Mouse (Mus musculus): ENCODE results near the gene Dynlt1f.
A peak's percentile ranks its signal among the peaks of the same experiment; 100 is the strongest.
"Not testable (repeated sequence)": the region's sequence is repeated elsewhere in the genome, so short reads cannot be mapped to it uniquely, and the experiment has no call there.

Gene Dynlt1f

DNA sequence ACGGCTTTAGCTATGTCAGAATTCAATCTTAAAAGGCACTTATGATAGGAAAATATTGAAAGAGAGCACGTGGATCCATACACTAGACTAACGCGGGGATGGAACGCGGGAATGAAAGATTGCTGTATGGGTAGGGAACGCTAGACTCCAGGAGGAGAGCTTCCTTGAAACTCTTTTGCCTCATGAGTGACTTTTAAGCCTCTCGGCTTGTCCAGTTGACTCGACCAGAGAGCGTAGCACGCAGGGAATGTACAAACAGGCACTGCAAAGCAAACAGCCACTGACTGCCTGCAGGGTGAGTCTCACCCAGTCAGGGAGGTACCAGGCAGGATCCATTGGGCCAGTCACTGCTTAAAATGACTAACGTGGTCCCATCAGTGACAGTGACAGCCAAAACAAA lies 33.7 kb downstream of the Dynlt1f start:
- DNase-seq = not testable (repeated sequence)

DNA sequence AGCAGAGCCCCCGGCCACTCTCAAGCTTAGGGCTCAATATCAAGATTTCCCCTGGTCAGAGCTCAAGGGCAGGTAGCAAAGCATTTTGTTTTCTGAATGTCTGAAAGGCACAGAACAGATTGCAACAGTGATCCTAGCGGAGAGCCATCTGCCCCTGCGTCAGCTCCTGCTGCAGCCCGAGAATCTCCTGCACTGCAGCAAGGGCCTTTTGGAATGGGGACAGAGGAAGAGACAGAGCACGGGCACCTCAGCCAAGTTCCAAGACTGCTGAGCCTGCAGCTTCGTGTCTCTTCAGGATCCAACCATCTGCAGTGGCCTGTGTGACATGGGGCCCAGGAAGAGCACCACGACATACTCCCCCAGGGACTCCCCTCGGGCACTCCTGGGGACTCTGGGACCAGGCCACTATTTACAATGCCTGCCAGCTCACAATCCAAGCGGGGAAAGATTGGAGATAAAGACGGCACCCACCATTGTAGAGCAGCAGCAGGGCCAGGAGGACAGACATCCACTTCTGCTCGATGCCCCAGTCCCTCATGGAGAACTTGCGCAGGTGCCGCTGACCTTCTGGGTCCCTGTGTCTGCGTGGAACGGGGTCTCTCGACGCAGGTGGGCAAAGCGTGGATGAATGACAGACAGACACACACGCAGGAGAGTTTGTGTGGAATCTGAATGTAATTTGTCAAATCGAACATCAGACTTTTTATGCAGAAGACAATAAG lies 34.8 kb downstream of the Dynlt1f start:
- not testable (repeated sequence) for DNase-seq

DNA sequence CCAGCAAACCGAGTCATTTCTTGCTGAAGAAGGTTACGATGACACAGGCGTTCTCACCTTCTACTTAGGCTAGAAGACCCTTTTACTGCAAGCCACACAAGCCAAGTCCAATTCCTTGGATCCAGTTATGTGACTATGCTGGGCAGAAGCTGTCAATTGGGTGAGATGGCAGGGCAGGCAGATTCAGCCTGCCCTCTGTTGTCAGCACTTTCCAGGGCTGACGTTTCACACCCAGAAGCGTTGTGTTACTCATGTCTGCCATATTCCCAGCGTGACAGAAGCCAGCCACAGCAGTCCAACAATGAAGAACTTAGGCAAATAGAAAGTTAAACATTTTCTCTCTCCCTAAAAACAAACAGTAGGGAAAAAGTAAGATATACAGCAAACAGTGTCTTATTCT lies 35.7 kb downstream of the Dynlt1f start:
- DNase-seq = not testable (repeated sequence)

DNA sequence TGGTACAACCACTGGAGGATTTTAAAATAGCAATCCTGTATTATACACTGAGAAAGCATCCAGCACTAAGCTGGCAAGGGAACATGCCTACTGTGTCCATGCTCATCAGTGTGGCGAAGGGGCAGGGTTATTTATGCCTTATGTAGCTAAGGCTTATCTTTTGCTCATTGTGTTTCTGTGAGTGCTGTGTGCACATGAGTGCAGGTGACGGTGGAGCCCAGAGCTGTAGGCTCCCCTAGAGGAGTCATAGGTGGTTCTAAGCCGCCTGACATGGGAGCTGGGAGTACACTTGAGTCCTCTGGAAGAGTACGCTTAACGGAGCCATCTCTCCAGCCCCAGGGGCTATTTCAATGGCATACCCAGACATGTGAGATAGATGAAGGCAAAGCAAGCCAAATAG lies 36.4 kb downstream of the Dynlt1f start:
- not testable (repeated sequence) for DNase-seq

DNA sequence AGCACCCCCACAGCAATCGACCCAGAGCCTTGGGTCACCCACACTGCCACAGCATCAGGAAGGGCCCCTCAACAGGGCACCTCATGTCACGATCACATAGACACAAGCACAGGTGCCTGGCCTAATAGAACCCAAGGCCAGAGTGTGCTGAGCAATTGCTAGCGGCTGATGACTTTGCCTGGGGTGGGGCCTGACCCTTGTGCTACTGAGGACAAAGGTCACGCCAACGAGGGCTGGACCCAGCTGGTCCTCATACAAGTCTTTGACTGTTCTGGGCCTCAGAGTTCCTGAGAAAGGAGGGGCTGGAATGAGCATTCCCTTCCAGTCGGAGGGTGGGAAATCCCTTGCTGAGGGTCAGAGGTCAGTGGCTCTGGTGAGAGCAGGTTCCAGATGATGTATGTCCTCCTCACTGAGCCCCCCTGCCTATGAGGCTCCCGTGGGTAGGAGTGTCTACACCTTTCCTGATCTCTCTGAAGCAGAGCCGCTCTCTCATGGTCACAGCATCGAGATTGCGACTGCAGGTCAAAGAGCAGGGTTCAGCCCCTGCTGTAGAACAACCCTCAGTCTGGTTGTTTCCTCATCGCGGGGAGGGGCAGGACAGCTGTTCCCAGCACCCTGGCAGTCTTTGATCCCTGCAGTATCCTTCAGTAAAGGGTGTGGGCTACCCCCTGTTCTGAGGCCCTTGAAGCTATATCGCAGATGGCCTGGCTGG lies 37.9 kb downstream of the Dynlt1f start:
- not testable (repeated sequence) for DNase-seq

DNA sequence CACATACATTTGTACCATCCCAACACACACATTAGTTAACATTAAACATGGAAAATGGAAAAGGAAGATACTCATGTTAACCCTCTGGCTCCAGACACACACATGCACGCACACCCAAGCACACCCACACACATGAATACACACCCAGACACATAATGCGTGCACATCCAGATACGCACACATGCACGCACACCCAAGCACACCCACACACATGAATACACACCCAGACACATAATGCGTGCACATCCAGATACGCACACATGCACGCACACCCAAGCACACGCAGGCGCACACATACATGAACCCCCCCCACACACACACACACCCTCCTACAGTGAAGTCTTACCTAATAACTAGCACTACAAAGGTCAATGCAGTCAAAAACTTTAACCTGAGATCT lies 39.0 kb downstream of the Dynlt1f start:
- not testable (repeated sequence) for DNase-seq

DNA sequence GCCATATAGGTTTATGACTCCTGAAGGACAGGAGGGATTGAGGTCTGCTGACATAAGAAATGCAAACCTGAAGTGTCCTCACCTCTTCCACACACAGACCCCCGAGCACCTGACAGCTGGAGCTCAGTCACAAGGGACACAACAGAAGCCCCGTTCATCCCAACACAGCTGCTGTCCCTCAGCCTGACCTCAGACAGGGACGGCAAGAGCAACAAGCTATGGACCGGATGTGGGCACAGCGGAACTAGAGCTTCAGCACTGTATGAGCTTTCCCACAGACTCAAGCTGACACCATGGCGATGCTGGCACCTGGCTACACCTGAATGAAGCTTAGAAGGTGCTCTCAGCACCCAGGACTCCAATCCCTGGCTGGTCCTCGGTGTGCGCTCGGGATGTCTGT lies 41.4 kb downstream of the Dynlt1f start:
- not testable (repeated sequence) for DNase-seq

DNA sequence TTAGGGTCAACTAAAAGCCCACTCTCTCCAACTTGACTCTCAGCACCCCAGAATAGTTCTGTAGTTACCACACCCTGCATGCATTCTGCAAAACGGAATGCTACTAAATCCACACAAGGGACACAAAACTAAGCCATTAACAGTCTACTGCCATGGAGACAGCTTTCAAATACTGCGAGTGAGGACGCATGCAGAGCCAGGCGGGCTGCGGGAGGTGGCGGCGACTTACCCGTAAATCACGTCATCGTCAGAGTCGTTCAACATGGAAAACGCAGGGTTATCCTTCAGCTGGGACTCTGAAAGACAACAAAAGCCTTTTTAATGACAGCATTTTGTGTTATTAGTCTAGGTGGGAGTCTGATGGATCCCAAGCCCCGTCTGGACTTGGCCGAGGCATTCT lies 42.2 kb downstream of the Dynlt1f start:
- not testable (repeated sequence) for DNase-seq

DNA sequence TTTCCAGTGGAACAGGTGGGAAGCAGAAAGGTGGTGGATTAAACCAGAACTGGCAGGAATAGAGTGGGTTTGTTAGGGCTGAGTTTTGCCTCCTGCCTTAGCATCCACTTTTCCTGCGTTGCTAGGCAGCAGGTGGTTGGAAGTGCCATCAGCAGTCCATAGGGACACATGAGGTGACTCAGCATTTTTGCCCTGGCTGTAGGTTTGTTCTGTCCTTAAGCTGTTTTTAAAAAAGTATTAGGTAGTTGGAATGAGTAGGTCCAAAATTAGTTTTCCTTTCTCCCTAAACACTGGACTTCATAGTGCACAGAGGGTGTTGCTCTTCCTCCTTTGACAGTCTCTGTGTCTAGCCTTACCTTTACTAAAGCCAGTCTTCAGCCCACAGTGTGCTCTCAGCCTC lies 50.4 kb downstream of the Dynlt1f start:
- DNase-seq = not testable (repeated sequence)

DNA sequence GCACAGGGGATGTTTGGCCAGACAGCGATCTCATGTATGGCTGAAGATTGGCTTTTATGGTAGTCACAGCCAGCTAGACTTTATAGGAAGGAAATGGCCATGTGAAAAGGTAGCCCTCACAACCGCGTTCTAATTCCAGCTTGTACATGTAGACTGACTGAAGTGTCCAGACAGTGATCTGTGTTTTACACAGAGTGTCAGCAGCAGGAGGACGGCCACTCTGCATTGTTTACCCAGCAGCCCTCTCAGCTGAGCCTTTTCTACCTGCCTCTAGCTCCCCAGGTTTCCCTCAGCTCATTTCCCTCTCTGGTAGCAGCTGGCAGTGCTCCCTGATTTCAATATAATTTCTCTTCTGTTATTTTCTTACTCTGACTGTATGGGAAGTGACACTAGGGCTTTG lies 53.5 kb downstream of the Dynlt1f start:
- DNase-seq = not testable (repeated sequence)

DNA sequence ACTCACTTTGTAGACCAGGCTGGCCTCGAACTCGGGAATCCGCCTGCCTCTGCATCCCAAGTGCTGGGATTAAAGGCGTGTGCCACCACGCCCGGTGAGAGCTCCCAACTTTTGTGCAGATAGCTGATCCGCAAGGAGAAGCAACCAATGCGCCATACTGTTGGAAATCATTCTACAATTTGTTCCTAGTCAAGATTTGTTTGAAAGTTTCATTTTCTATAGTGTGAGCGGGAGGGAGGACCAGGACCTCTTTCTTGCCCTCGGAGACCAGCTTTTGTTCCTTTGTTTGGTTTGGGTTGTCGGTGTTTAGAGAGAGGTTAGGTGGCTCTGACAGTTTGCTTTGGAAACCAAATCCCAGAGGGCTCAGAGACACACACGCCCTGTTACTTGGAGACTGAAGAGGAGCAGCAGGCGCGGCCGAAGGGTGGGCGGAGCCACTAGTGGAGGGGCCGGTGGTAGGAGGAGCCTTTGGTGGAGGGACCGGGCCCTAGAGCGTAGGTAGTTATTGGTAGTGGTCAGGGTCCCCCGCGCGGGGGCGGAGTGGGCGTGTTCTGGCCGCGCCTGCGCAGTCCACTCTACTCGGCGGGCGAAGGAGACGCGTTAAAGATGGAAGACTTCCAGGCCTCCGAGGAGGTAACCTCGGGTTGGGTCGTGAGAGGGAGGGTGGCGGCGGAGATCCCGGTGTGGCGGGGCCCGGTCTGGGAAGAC lies 54.3 kb downstream of the Dynlt1f start, which contains the start of gene Dynlt1c:
Dynlt1c (plus strand) TSS at position 468 of the 708 bp plus-strand sequence.
- peak; percentile 71 for DNase-seq

DNA sequence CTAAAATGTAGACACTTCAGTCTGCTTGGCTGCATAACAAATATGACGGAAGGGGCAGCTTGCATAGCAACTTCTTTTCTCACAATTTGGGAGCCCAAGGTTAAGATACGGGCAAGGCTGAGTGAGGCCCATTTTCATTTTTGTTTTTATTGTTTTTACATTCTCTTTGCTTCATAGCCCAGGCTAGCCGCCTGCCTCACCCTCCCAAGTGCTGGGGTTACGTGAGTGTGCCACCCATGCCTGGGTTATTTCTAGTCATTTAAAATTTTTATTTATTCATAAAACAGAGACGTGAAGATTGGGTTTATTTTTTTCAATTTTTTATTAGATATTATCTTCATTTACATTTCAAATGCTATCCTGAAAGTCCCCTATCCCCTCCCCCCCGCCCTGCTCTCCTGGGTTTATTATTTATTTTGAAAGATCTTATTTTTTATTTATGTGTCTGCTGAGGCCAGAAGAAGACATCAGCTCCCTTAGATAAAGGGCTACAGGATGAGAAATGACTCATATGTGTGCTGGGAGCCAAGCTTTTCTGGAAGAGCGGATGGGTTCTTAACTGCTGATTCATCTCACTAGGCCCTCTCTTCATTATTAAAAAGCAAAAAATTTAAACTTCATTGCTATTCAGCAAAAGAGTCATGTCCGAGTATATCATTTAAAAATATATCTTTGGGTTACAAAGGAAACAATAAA lies 55.3 kb downstream of the Dynlt1f start:
- peak; percentile 28 for DNase-seq

DNA sequence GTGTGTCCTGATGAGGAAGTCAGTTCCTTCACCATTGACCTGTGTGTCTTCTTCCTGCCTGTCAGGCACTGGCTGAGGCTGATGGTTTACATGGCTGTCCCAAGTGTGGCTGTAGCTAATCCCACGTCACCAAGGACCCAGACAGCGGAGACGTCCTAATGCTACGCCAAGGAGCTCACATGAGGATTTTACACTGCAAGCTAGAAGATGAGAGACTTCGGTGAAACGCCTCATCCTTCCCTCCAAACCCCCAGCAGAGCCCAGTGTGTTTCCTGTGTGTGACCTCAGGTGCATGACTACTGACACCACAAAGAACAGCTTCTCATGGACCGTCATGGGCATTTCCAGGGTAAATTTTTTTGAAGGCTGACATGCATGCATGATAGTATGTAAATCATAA lies 57.3 kb downstream of the Dynlt1f start:
- peak; percentile 42 for DNase-seq
